Mouse (Mus musculus) lung, embryonic 16.5 days (tissue): Measurements from ENCODE around the gene Fcgr4. TPM values are rescaled to one million over a fixed set of nuclear protein-coding genes. Genes with fewer than 3 reads are reported as not detected.

Experiments
- ATAC-seq: fragments of 200-750 bp; cut with Nextera tagmentation; 2 replicates; pipeline ENCODE4 v1.8.0; 2017; ENCODE audit warnings: low read depth, mild to moderate bottlenecking, moderate library complexity
- H3K27ac ChIP-seq: fragments of 300-500 bp; sonication (generic); 2 replicates; pipeline ENCODE4 v1.5.1; 2014; ENCODE audit warnings: mild to moderate bottlenecking, control low read depth, low read length
- H3K27me3 ChIP-seq: fragments of 300-500 bp; sonication (generic); 2 replicates; pipeline ENCODE4 v1.6.1; 2014; ENCODE audit warnings: low read depth, low read length, mixed read lengths; ENCODE audit not compliant: control insufficient read depth, insufficient read depth
- H3K36me3 ChIP-seq: fragments of 300-500 bp; sonication (generic); 2 replicates; pipeline ENCODE4 v1.6.1; 2014; ENCODE audit warnings: low read length; ENCODE audit not compliant: control insufficient read depth, insufficient read depth
- H3K4me1 ChIP-seq: fragments of 300-500 bp; sonication (generic); replicated peaks from 2 replicates; pipeline ENCODE4 v1.6.1; 2014; ENCODE audit warnings: low read length, mixed read lengths; ENCODE audit not compliant: control insufficient read depth, insufficient read depth
- H3K4me2 ChIP-seq: fragments of 300-500 bp; sonication (generic); 2 replicates; pipeline ENCODE4 v1.6.1; 2014; ENCODE audit warnings: low read depth, low read length, control low read depth
- H3K4me3 ChIP-seq: fragments of 300-500 bp; sonication (generic); 2 replicates; pipeline ENCODE4 v1.5.1; 2014; ENCODE audit warnings: mild to moderate bottlenecking, low read length, control low read depth
- H3K9ac ChIP-seq: fragments of 300-500 bp; sonication (generic); 2 replicates; pipeline ENCODE4 v1.6.1; 2014; ENCODE audit warnings: low read length, control low read depth
- H3K9me3 ChIP-seq: fragments of 300-500 bp; sonication (generic); 2 replicates; pipeline ENCODE4 v1.6.1; 2016; ENCODE audit warnings: low read length; ENCODE audit not compliant: control insufficient read depth
- WGBS: fragments of 180-500 bp; shearing (Covaris S2); extraction: QIAGEN DNeasy Blood & Tissue Kit; methylation state at CpG from one replicate; pipeline ENCODE4 v1.1.7; 2014; 5-methylcytosine and 5-hydroxymethylcytosine counted together
- polyA plus RNA-seq: library from polyadenylated mRNA; unstranded; fragments of >200 nt; fragmentation: Nextera tagmentation; extraction: Ambion mirVana; gene quantifications from 2 replicates; pipeline ENCODE4 v1.2.1, GENCODE M21; 2015

Fcgr4 gene
- polyA plus RNA-seq, 1 experiment from 2014 or later, result 0.39 TPM

GRCm38 (mm10) chr1:171039135-171039534, 20.4 kb downstream of the Fcgr4 start:
- 69% methylated on average over 6 of the region's 6 CpGs for WGBS

DNA sequence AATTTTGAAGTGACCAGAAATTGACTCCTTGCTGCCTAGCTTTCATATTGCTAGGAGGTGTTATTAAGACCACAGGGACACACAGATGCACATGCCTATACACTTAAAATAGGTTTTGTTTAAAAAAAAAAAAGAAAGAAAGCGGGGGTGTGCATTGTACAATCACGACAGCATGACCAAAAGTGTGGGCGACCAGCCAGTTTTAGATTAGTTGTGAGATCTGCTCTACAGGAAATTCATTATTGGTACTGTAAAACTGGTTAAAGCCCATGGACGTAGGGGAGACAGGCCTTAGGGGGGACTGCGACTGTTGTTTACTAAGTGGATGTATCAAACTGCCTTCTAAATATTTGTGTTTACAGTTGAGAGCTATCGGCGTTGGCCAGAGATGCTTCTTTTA, 21.2 kb downstream of the Fcgr4 start:
- Histone ChIP-seq H3K4me1 (0 out of 2 replicates have a peak, but pooled peaks cover 4% of the 10 kb centered on the region), H3K27me3 (no peaks in the 10 kb centered on the region; the same call in 1 of the 2 replicates), H3K9me3 (peaks cover 3% of the 10 kb centered on the region; the same call in 1 of the 2 replicates), H3K36me3 (no peaks in the 10 kb centered on the region), H3K9ac (no peak overlapping the region), H3K27ac (no peak overlapping the region), H3K4me3 (no peak overlapping the region), H3K4me2 (no peak overlapping the region)
- WGBS, result 64% methylated on average over 7 of the region's 7 CpGs
- ATAC-seq, result no peak

More at GRCm38 (mm10) chr1:171039135-171039534, 20.4 kb downstream of the Fcgr4 start:
- no peak overlapping the region for H3K4me2 ChIP-seq
- H3K4me1 ChIP-seq, result peaks cover 9% of the 10 kb centered on the region; the same call in 1 of the 2 replicates
- peaks cover 3% of the 10 kb centered on the region; the same call in 1 of the 2 replicates for H3K9me3 ChIP-seq
- no peaks in the 10 kb centered on the region for H3K36me3 ChIP-seq
- H3K9ac ChIP-seq, result no peak overlapping the region
- H3K4me3 ChIP-seq, result no peak overlapping the region
- H3K27ac ChIP-seq, result no peak overlapping the region
- no peak for ATAC-seq
- no peaks in the 10 kb centered on the region; the same call in 1 of the 2 replicates for H3K27me3 ChIP-seq

- Histone ChIP-seq H3K27me3 (no peaks in the 10 kb centered on the region), H3K4me3 (peak overlapping the region; percentile 83), H3K27ac (peak overlapping the region; percentile 93), H3K4me1 (no peaks in the 10 kb centered on the region), H3K4me2 (peak overlapping the region; percentile 58), H3K9me3 (peaks cover 3% of the 10 kb centered on the region; the same call in 1 of the 2 replicates), H3K9ac (no peak overlapping the region; the same call in 1 of the 2 replicates), H3K36me3 (no peaks in the 10 kb centered on the region)
- WGBS, result 70% methylated on average over 3 of the region's 3 CpGs
- no peak for ATAC-seq
Observed at GRCm38 (mm10) chr1:171043594-171044153, 25.0 kb downstream of the Fcgr4 start.

DNA sequence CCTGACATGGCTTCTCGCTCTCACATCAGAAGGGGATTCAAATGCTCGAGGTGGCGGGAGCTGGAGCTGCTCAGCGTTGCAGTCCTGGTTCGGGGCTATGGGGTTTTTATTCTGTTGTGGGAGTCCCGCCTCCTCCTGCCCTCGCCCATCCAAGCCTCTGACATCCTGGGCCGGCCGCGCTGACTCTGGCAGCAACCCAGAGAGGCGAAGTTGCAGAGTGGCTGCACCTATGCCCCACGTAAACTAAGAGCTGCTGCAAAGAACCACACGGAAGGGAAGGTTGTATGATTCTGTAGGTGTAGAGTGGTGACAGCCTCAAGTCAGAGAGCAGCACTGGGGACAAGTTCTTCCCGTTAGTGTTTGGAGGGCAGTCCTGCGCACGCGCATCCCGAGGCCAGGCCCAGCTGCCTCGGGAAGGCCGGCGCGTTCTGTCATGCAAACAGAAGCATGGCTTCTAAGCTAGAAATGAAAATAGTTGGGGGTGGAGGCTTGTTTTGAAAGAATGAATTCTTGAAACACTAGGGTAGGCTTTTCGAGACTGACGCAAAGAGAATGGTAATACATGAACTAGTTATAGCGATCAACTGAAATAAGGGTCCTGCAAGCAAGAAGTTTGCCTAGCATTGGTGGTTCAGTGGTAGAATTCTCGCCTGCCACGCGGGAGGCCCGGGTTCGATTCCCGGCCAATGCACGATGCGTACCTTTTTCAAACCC, 25.8 kb downstream of the Fcgr4 start:
- H3K4me3 ChIP-seq, result peak overlapping the region; percentile 83
- H3K9ac ChIP-seq, result peak overlapping the region; percentile 74
- peak; percentile 95 for ATAC-seq
- H3K36me3 ChIP-seq, result no peaks in the 10 kb centered on the region
- H3K9me3 ChIP-seq, result peaks cover 3% of the 10 kb centered on the region; the same call in 1 of the 2 replicates
- WGBS, result under 1% methylated on average over 33 of the region's 33 CpGs
- no peaks in the 10 kb centered on the region for H3K27me3 ChIP-seq
- peak overlapping the region; percentile 93 for H3K27ac ChIP-seq
- H3K4me1 ChIP-seq, result no peaks in the 10 kb centered on the region
- peak overlapping the region; percentile 62 for H3K4me2 ChIP-seq

- ATAC-seq, result no peak
- Histone ChIP-seq H3K27ac (no peak overlapping the region), H3K9me3 (peaks cover 3% of the 10 kb centered on the region; the same call in 1 of the 2 replicates), H3K9ac (peak overlapping the region; percentile 5; the same call in 1 of the 2 replicates), H3K4me3 (peak overlapping the region; percentile 83), H3K27me3 (no peaks in the 10 kb centered on the region), H3K4me2 (peak overlapping the region; percentile 62), H3K36me3 (no peaks in the 10 kb centered on the region), H3K4me1 (no peaks in the 10 kb centered on the region)
- WGBS, result 7% methylated on average over 14 of the region's 14 CpGs
Observed at GRCm38 (mm10) chr1:171045079-171045465, 26.4 kb downstream of the Fcgr4 start.

DNA sequence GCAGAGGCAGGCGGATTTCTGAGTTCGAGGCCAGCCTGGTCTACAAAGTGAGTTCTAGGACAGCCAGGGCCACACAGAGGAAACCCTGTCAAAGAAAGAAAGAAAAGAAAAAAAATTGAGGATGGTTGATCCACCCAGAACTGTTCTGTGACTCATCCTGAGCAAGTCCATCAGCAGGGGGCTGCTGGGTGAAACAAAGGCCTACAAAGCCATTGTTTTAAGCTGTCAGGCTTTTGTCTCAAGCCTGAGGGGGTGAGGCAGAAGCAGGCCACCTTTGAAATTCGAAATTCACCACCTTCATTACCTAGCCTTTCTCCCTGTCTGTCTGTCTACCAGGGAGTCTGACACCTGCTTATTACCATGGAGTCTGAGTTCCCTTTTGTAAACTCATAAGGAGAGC, 27.8 kb downstream of the Fcgr4 start:
- H3K4me1 ChIP-seq, result no peaks in the 10 kb centered on the region
- H3K27me3 ChIP-seq, result no peaks in the 10 kb centered on the region
- H3K27ac ChIP-seq, result no peak overlapping the region
- H3K9ac ChIP-seq, result no peak overlapping the region
- H3K9me3 ChIP-seq, result peaks cover 3% of the 10 kb centered on the region; the same call in 1 of the 2 replicates
- no peak overlapping the region for H3K4me3 ChIP-seq
- no peak overlapping the region for H3K4me2 ChIP-seq
- no peak for ATAC-seq
- H3K36me3 ChIP-seq, result no peaks in the 10 kb centered on the region
- WGBS, result 75% methylated on average over 3 of the region's 3 CpGs

DNA sequence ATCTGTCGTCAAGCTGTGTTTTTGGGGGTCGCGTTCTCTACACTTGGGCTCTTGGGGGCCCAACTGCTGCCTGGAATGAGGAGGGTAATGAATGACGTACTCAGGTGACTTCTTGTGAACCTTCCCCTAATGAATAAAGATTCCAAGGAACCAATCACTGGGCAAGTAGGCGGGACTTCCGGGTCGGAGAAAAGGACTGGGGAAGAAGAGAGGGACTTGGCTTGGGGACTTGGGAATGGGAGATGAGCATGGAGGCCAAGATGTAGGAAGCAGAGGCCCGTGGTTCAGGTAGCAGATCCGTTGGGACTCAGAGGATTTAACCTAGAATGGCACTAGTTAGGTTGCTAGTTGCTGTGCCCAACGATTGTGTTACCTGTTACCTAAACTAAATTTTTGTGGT, 30.5 kb downstream of the Fcgr4 start:
- H3K9me3 ChIP-seq, result no peaks in the 10 kb centered on the region
- no peaks in the 10 kb centered on the region for H3K36me3 ChIP-seq
- H3K9ac ChIP-seq, result no peak overlapping the region
- no peak for ATAC-seq
- no peak overlapping the region for H3K27ac ChIP-seq
- H3K4me1 ChIP-seq, result no peaks in the 10 kb centered on the region
- H3K4me3 ChIP-seq, result no peak overlapping the region
- no peak overlapping the region for H3K4me2 ChIP-seq
- WGBS, result 61% methylated on average over 10 of the region's 10 CpGs
- H3K27me3 ChIP-seq, result no peaks in the 10 kb centered on the region

- no peaks in the 10 kb centered on the region for H3K27me3 ChIP-seq
- no peak overlapping the region for H3K4me2 ChIP-seq
- no peaks in the 10 kb centered on the region for H3K4me1 ChIP-seq
- no peak for ATAC-seq
- H3K4me3 ChIP-seq, result no peak overlapping the region
- no peak overlapping the region for H3K27ac ChIP-seq
- H3K9me3 ChIP-seq, result no peaks in the 10 kb centered on the region
- 62% methylated on average over 7 of the region's 7 CpGs for WGBS
- no peaks in the 10 kb centered on the region for H3K36me3 ChIP-seq
- no peak overlapping the region for H3K9ac ChIP-seq
Observed at GRCm38 (mm10) chr1:171050774-171051173, 32.1 kb downstream of the Fcgr4 start.

- Histone ChIP-seq H3K9ac (no peak overlapping the region), H3K4me2 (no peak overlapping the region), H3K36me3 (no peaks in the 10 kb centered on the region), H3K4me3 (no peak overlapping the region), H3K27ac (no peak overlapping the region), H3K4me1 (0 out of 2 replicates have a peak, but pooled peaks cover 4% of the 10 kb centered on the region), H3K27me3 (no peaks in the 10 kb centered on the region), H3K9me3 (no peaks in the 10 kb centered on the region)
- WGBS, result 79% methylated on average over 6 of the region's 6 CpGs
- ATAC-seq, result no peak
Observed at GRCm38 (mm10) chr1:171053305-171053704, 34.6 kb downstream of the Fcgr4 start.
